Comparison of ENCODE assay signal across 15 mouse cellular contexts in genomic region chr4:32524282-32524681, GRCm38 (mm10).
DNase-seq lines count a peak whose midpoint lies in the region; ATAC-seq and TF ChIP-seq lines count a peak whose summit lies in the region.
"Had no signal": no experiment of that assay in that cellular context is flagged by ENCODE, and none has a peak within 500 bp of the region (broad histone marks: within the 10 kb centered on the region; RNA-seq: fewer than 3 reads in every experiment).

No protein-coding gene starts in this region.

- peak overlapping the region; percentile 36; the same call in 1 of the 2 replicates for H3K27ac ChIP-seq in forebrain, embryonic 10.5 days
- H3K27ac ChIP-seq in forebrain, embryonic 13.5 days = no peak overlapping the region
- H3K27ac ChIP-seq in kidney, adult 2 months (ENCODE audit: insufficient read depth, low read depth, low read length) = no peak overlapping the region
- H3K27ac ChIP-seq in heart, embryonic 10.5 days = 0 out of 2 replicates have a peak overlapping the region, but pooled peaks have one; percentile 36
- H3K27ac ChIP-seq: forebrain, embryonic 12.5 days; heart, embryonic 13.5 days; liver, embryonic 15.5 days had no signal

- H3K4me2 ChIP-seq in forebrain, embryonic 13.5 days = no peak overlapping the region
- H3K4me2 ChIP-seq: forebrain, embryonic 12.5 days; heart, embryonic 13.5 days; liver, embryonic 15.5 days had no signal

- no peak overlapping the region for H3K4me3 ChIP-seq in forebrain, embryonic 10.5 days
- no peak overlapping the region for H3K4me3 ChIP-seq in forebrain, embryonic 13.5 days
- H3K4me3 ChIP-seq in kidney, adult 2 months (ENCODE audit: insufficient read depth, low read depth, low read length) = no peak overlapping the region
- no peak overlapping the region for H3K4me3 ChIP-seq in heart, embryonic 10.5 days
- H3K4me3 ChIP-seq: forebrain, embryonic 12.5 days; heart, embryonic 13.5 days; liver, embryonic 15.5 days had no signal

- H3K9ac ChIP-seq in forebrain, embryonic 13.5 days = no peak overlapping the region
- H3K9ac ChIP-seq: forebrain, embryonic 12.5 days; heart, embryonic 13.5 days; liver, embryonic 15.5 days had no signal

- TF ChIP-seq CTCF in kidney, adult 2 months (conservative IDR thresholded peaks at IDR 0.05; ENCODE audit: insufficient read depth, insufficient read length, low read depth, low read length) = no peak

- DNase-seq in forebrain, embryonic 10.5 days (ENCODE audit: extremely low spot score, low spot score) = no peak
- peak; percentile 56 to 58 for DNase-seq in kidney, postnatal 4 days
- DNase-seq in kidney, adult 2 months = no peak
- no peak for DNase-seq in heart, embryonic 10.5 days (ENCODE audit: low spot score)
- DNase-seq in liver = no peak
- no peak for DNase-seq in thymus, postnatal 0 days (ENCODE audit: low spot score)
- DNase-seq: cerebellum, adult 18-20 months; embryo, embryonic 11 days; right cerebral cortex, postnatal 25 days had no signal

- no peaks in the 10 kb centered on the region; the same call in 1 of the 2 replicates for H3K27me3 ChIP-seq in forebrain, embryonic 10.5 days (ENCODE audit: poor library complexity, severe bottlenecking)
- H3K27me3 ChIP-seq in forebrain, embryonic 13.5 days = no peaks in the 10 kb centered on the region
- no peaks in the 10 kb centered on the region for H3K27me3 ChIP-seq in kidney, adult 2 months (replicated peaks; ENCODE audit: control insufficient read depth, insufficient read depth, low read length)
- H3K27me3 ChIP-seq in heart, embryonic 10.5 days (ENCODE audit: insufficient read depth, poor library complexity, severe bottlenecking) = no peaks in the 10 kb centered on the region
- H3K27me3 ChIP-seq: forebrain, embryonic 12.5 days; heart, embryonic 13.5 days; liver, embryonic 15.5 days had no signal

- no peaks in the 10 kb centered on the region for H3K36me3 ChIP-seq in forebrain, embryonic 10.5 days (replicated peaks)
- H3K36me3 ChIP-seq in forebrain, embryonic 13.5 days (ENCODE audit: poor library complexity, severe bottlenecking) = no peaks in the 10 kb centered on the region
- no peaks in the 10 kb centered on the region for H3K36me3 ChIP-seq in kidney, adult 2 months (ENCODE audit: control insufficient read depth, insufficient read depth, low read length)
- no peaks in the 10 kb centered on the region for H3K36me3 ChIP-seq in heart, embryonic 10.5 days
- H3K36me3 ChIP-seq: forebrain, embryonic 12.5 days; heart, embryonic 13.5 days; liver, embryonic 15.5 days had no signal

- no peaks in the 10 kb centered on the region for H3K9me3 ChIP-seq in forebrain, embryonic 10.5 days
- H3K9me3 ChIP-seq in forebrain, embryonic 13.5 days (replicated peaks) = no peaks in the 10 kb centered on the region
- H3K9me3 ChIP-seq in heart, embryonic 10.5 days = no peaks in the 10 kb centered on the region
- H3K9me3 ChIP-seq: forebrain, embryonic 12.5 days; heart, embryonic 13.5 days; liver, embryonic 15.5 days had no signal

- 64% methylated on average over 2 of the region's 2 CpGs for WGBS in forebrain, embryonic 10.5 days
- WGBS in forebrain, embryonic 13.5 days = 41% methylated on average over 2 of the region's 2 CpGs
- WGBS in kidney, adult 2 months = 38% methylated on average over 2 of the region's 2 CpGs
- WGBS in heart, embryonic 10.5 days = 32% methylated on average over 2 of the region's 2 CpGs

- no peak for ATAC-seq in forebrain, embryonic 13.5 days
- ATAC-seq in megakaryocyte progenitor cell, adult 5-6 weeks (replicated peaks; ENCODE audit: poor library complexity) = peak; percentile 86
- ATAC-seq: midbrain, embryonic 16.5 days had no signal

- peaks cover 74% of the 10 kb centered on the region for H3K4me1 ChIP-seq in forebrain, embryonic 10.5 days
- peaks cover 76% of the 10 kb centered on the region for H3K4me1 ChIP-seq in forebrain, embryonic 13.5 days
- peaks cover 9% of the 10 kb centered on the region for H3K4me1 ChIP-seq in kidney, adult 2 months (ENCODE audit: control insufficient read depth, insufficient read depth, low read length)
- peaks cover 67% of the 10 kb centered on the region for H3K4me1 ChIP-seq in heart, embryonic 10.5 days

- TF ChIP-seq POLR2A in kidney, adult 2 months (IDR thresholded peaks at IDR 0.05; ENCODE audit: low read depth, low read length) = no peak

Comparison
In these comparisons a context has a peak if more than half of its experiments do, and no peak if none do; other contexts are left out.
1. DNase-seq: peak in kidney, postnatal 4 days (2 of 2); none in forebrain, embryonic 10.5 days (single experiment), kidney, adult 2 months (single experiment), heart, embryonic 10.5 days (single experiment), liver (single experiment) and thymus, postnatal 0 days (single experiment).
2. H3K27ac ChIP-seq: peak in forebrain, embryonic 10.5 days (single experiment) and heart, embryonic 10.5 days (single experiment); none in forebrain, embryonic 13.5 days (single experiment) and kidney, adult 2 months (single experiment).